Mouse (Mus musculus): Measurements from ENCODE around the gene Tor2a. TPM values are rescaled to one million over a fixed set of nuclear protein-coding genes. Genes with fewer than 3 reads are reported as not detected.
A peak's percentile ranks its signal among the peaks of the same experiment; 100 is the strongest.

Gene Tor2a
- polyA plus RNA-seq, 1 experiment from 2014 or later = 67.0 TPM

DNA sequence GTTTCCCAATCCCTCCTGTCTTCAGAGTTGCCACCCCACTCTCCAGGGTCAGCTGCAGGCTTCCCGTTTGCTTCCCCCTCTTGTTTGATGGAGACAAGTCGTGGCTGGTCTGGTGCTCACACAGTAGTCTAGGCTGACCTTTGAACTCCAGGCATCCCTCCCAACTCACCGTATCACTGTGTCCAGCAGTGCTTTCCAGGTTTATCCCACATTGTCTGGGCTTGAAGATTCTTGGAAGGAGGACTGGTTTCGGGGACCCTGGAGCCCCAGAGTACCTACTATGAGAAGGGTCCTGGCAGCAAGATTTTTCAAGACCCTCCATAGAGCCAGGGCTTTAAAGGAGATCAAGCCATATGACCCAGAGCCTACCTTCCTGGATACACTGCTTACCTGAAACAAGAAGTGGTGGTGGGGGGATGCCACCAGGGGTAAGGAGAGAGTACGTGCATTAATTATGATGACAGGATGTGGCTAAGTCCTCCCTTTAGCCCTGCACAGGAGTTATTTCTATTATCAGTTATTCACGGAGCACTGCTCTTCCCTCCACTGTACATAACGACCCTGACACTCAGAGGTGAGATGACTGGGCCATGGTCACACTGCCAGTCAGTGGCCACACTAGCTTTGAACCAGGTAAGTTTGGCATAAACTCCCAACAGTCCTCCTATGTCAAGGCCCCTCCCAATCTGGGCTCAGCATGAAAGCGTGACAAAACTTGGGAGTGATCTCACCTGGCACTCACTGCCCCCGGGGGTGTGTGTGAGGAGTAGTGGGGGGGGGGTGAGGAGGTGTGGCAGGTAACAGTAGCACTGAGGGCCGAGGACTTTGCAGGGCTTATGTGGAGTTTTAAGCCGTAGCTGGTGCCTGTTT, 42.7 kb upstream of the Tor2a start:
- no peak for ATAC-seq (ENCODE audit: insufficient read depth, low FRiP score)
- H3K27ac ChIP-seq (ENCODE audit: low read length) = peak overlapping the region; percentile 97
- no peaks in the 10 kb centered on the region for H3K9me3 ChIP-seq (replicated peaks; ENCODE audit: control insufficient read depth, low read length)
- H3K4me1 ChIP-seq (ENCODE audit: control insufficient read depth, insufficient read depth, low read length) = peaks cover 21% of the 10 kb centered on the region
- no peaks in the 10 kb centered on the region for H3K27me3 ChIP-seq (ENCODE audit: control insufficient read depth, insufficient read depth, low read length)
- 0 out of 2 replicates have a peak overlapping the region, but pooled peaks have one; percentile 34 for H3K4me2 ChIP-seq (ENCODE audit: low read depth, low read length)
- H3K4me3 ChIP-seq (replicated peaks; ENCODE audit: low read length) = no peak overlapping the region
- 43% methylated on average over 11 of the region's 11 CpGs for WGBS
- H3K36me3 ChIP-seq (ENCODE audit: control insufficient read depth, insufficient read depth, low read length) = peaks cover 3% of the 10 kb centered on the region; the same call in 1 of the 2 replicates
- peak overlapping the region; percentile 49 for H3K9ac ChIP-seq (ENCODE audit: low read length)

DNA sequence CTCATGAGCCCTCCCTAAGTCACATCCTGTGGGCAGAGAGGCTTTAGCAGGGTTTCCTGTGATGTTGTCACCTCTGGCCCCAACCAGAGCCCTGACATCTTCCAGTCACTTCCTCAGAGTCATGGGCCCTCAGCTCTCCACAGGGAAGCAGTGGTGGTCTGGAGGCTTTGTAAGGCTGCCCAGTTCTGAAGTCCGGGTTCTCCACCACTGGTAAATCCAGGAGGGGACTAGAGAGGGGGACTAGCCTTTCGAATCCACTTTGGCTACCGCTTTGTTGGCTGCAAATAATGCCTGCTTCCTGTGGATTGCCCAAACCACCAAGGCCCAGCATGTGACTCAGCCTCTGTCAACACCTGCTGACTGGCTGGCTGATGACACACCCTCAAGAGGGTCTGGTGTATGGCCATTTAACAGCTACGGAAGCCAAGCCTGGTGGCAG, 42.0 kb upstream of the Tor2a start:
- peak overlapping the region; percentile 49 for H3K9ac ChIP-seq (ENCODE audit: low read length)
- no peak overlapping the region for H3K4me3 ChIP-seq (replicated peaks; ENCODE audit: low read length)
- peaks cover 21% of the 10 kb centered on the region for H3K4me1 ChIP-seq (ENCODE audit: control insufficient read depth, insufficient read depth, low read length)
- no peak overlapping the region for H3K4me2 ChIP-seq (ENCODE audit: low read depth, low read length)
- no peaks in the 10 kb centered on the region for H3K9me3 ChIP-seq (replicated peaks; ENCODE audit: control insufficient read depth, low read length)
- ATAC-seq (ENCODE audit: insufficient read depth, low FRiP score) = no peak
- H3K36me3 ChIP-seq (ENCODE audit: control insufficient read depth, insufficient read depth, low read length) = no peaks in the 10 kb centered on the region
- 40% methylated on average over 4 of the region's 4 CpGs for WGBS
- H3K27ac ChIP-seq (ENCODE audit: low read length) = peak overlapping the region; percentile 97
- no peaks in the 10 kb centered on the region for H3K27me3 ChIP-seq (ENCODE audit: control insufficient read depth, insufficient read depth, low read length)

GRCm38 (mm10) chr2:32718761-32719160, 38.3 kb upstream of the Tor2a start:
- no peak for ATAC-seq (ENCODE audit: insufficient read depth, low FRiP score)
- Histone ChIP-seq H3K27me3 (ENCODE audit: control insufficient read depth, insufficient read depth, low read length) (no peaks in the 10 kb centered on the region), H3K4me1 (ENCODE audit: control insufficient read depth, insufficient read depth, low read length) (peaks cover 17% of the 10 kb centered on the region), H3K4me3 (replicated peaks; ENCODE audit: low read length) (no peak overlapping the region), H3K9ac (ENCODE audit: low read length) (no peak overlapping the region), H3K4me2 (ENCODE audit: low read depth, low read length) (no peak overlapping the region), H3K36me3 (ENCODE audit: control insufficient read depth, insufficient read depth, low read length) (no peaks in the 10 kb centered on the region), H3K9me3 (replicated peaks; ENCODE audit: control insufficient read depth, low read length) (no peaks in the 10 kb centered on the region), H3K27ac (ENCODE audit: low read length) (no peak overlapping the region)
- 56% methylated on average over 9 of the region's 9 CpGs for WGBS

DNA sequence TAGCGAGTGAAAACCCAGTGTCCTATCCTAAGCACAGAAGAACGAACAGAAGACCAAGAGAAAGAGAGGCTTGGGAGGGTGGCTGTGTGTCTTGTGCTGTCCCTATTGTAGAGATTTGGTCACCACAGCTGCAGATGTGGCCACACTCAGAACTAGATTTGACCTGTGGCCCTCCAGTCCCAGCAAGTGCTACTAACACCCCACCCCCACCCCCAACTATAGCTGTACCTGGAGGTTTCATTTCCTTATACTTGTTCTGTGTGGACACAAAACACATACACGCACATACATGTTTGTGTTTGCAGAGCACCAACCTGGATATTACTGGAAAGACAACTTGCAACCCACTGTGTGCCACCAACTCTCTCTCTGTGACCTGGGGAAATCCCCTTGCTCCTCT, 37.0 kb upstream of the Tor2a start:
- no peaks in the 10 kb centered on the region for H3K9me3 ChIP-seq (replicated peaks; ENCODE audit: control insufficient read depth, low read length)
- no peak overlapping the region for H3K9ac ChIP-seq (ENCODE audit: low read length)
- peak overlapping the region; percentile 43; the same call in 1 of the 2 replicates for H3K27ac ChIP-seq (ENCODE audit: low read length)
- H3K36me3 ChIP-seq (ENCODE audit: control insufficient read depth, insufficient read depth, low read length) = no peaks in the 10 kb centered on the region
- no peaks in the 10 kb centered on the region for H3K27me3 ChIP-seq (ENCODE audit: control insufficient read depth, insufficient read depth, low read length)
- H3K4me1 ChIP-seq (ENCODE audit: control insufficient read depth, insufficient read depth, low read length) = peaks cover 6% of the 10 kb centered on the region; the same call in 1 of the 2 replicates
- no peak for ATAC-seq (ENCODE audit: insufficient read depth, low FRiP score)
- no peak overlapping the region for H3K4me3 ChIP-seq (replicated peaks; ENCODE audit: low read length)
- H3K4me2 ChIP-seq (ENCODE audit: low read depth, low read length) = no peak overlapping the region
- WGBS = 81% methylated on average over 3 of the region's 3 CpGs

GRCm38 (mm10) chr2:32720681-32721229, 36.3 kb upstream of the Tor2a start, which contains the start of gene Sh2d3c:
Gene Sh2d3c (plus strand): TSS chr2:32721055.
- no peaks in the 10 kb centered on the region for H3K36me3 ChIP-seq (ENCODE audit: control insufficient read depth, insufficient read depth, low read length)
- H3K27ac ChIP-seq (ENCODE audit: low read length) = peak within 1 kb of the TSS; percentile 43
- H3K9ac ChIP-seq (ENCODE audit: low read length) = peak within 1 kb of the TSS; percentile 64
- H3K4me1 ChIP-seq (ENCODE audit: control insufficient read depth, insufficient read depth, low read length) = peaks cover 6% of the 10 kb centered on the region; the same call in 1 of the 2 replicates
- H3K4me2 ChIP-seq (ENCODE audit: low read depth, low read length) = peak within 1 kb of the TSS; percentile 50
- peak; percentile 68; the same call in 1 of the 2 replicates for ATAC-seq (ENCODE audit: insufficient read depth, low FRiP score)
- H3K9me3 ChIP-seq (replicated peaks; ENCODE audit: control insufficient read depth, low read length) = no peaks in the 10 kb centered on the region
- H3K27me3 ChIP-seq (ENCODE audit: control insufficient read depth, insufficient read depth, low read length) = no peaks in the 10 kb centered on the region
- 21% methylated on average over 8 of the region's 8 CpGs for WGBS
- peak within 1 kb of the TSS; percentile 36 for H3K4me3 ChIP-seq (replicated peaks; ENCODE audit: low read length)

GRCm38 (mm10) chr2:32722046-32722445, 35.0 kb upstream of the Tor2a start:
- H3K27me3 ChIP-seq (ENCODE audit: control insufficient read depth, insufficient read depth, low read length) = no peaks in the 10 kb centered on the region
- WGBS = 42% methylated on average over 6 of the region's 6 CpGs
- no peaks in the 10 kb centered on the region for H3K9me3 ChIP-seq (replicated peaks; ENCODE audit: control insufficient read depth, low read length)
- peaks cover 6% of the 10 kb centered on the region; the same call in 1 of the 2 replicates for H3K4me1 ChIP-seq (ENCODE audit: control insufficient read depth, insufficient read depth, low read length)
- peak overlapping the region; percentile 50 for H3K4me2 ChIP-seq (ENCODE audit: low read depth, low read length)
- H3K9ac ChIP-seq (ENCODE audit: low read length) = peak overlapping the region; percentile 64
- peak overlapping the region; percentile 26; the same call in 1 of the 2 replicates for H3K27ac ChIP-seq (ENCODE audit: low read length)
- ATAC-seq (ENCODE audit: insufficient read depth, low FRiP score) = no peak
- no peaks in the 10 kb centered on the region for H3K36me3 ChIP-seq (ENCODE audit: control insufficient read depth, insufficient read depth, low read length)
- peak overlapping the region; percentile 36 for H3K4me3 ChIP-seq (replicated peaks; ENCODE audit: low read length)

GRCm38 (mm10) chr2:32722581-32722980, 34.5 kb upstream of the Tor2a start:
- 47% methylated on average over 3 of the region's 3 CpGs for WGBS
- no peaks in the 10 kb centered on the region for H3K36me3 ChIP-seq (ENCODE audit: control insufficient read depth, insufficient read depth, low read length)
- peaks cover 6% of the 10 kb centered on the region; the same call in 1 of the 2 replicates for H3K4me1 ChIP-seq (ENCODE audit: control insufficient read depth, insufficient read depth, low read length)
- no peak for ATAC-seq (ENCODE audit: insufficient read depth, low FRiP score)
- H3K4me3 ChIP-seq (replicated peaks; ENCODE audit: low read length) = no peak overlapping the region
- no peak overlapping the region for H3K27ac ChIP-seq (ENCODE audit: low read length)
- no peak overlapping the region for H3K9ac ChIP-seq (ENCODE audit: low read length)
- H3K27me3 ChIP-seq (ENCODE audit: control insufficient read depth, insufficient read depth, low read length) = no peaks in the 10 kb centered on the region
- H3K9me3 ChIP-seq (replicated peaks; ENCODE audit: control insufficient read depth, low read length) = no peaks in the 10 kb centered on the region
- peak overlapping the region; percentile 50; the same call in 1 of the 2 replicates for H3K4me2 ChIP-seq (ENCODE audit: low read depth, low read length)

- Histone ChIP-seq H3K9ac (ENCODE audit: low read length) (no peak overlapping the region), H3K9me3 (replicated peaks; ENCODE audit: control insufficient read depth, low read length) (no peaks in the 10 kb centered on the region), H3K4me3 (replicated peaks; ENCODE audit: low read length) (no peak overlapping the region), H3K36me3 (ENCODE audit: control insufficient read depth, insufficient read depth, low read length) (no peaks in the 10 kb centered on the region), H3K4me2 (ENCODE audit: low read depth, low read length) (no peak overlapping the region), H3K27ac (ENCODE audit: low read length) (no peak overlapping the region), H3K27me3 (ENCODE audit: control insufficient read depth, insufficient read depth, low read length) (no peaks in the 10 kb centered on the region), H3K4me1 (ENCODE audit: control insufficient read depth, insufficient read depth, low read length) (peaks cover 6% of the 10 kb centered on the region; the same call in 1 of the 2 replicates)
- ATAC-seq (ENCODE audit: insufficient read depth, low FRiP score) = no peak
- 82% methylated on average over 4 of the region's 4 CpGs for WGBS
Observed at GRCm38 (mm10) chr2:32724149-32724548, 32.9 kb upstream of the Tor2a start.

Measured in stomach, embryonic 16.5 days (tissue).